Mouse (Mus musculus) CH12.LX (cell line): ENCODE data around the gene Arhgef19.

Source experiments
- UBTF ChIP-seq: IDR thresholded peaks from 2 replicates; pipeline ENCODE4 v1.6.1; 2012; ENCODE audit warnings: low read depth, mild to moderate bottlenecking, inconsistent platforms, low read length, improper control_type of control experiment, moderate library complexity
- USF1 ChIP-seq: IDR thresholded peaks from 2 replicates; pipeline ENCODE4 v1.6.1; 2014; ENCODE audit warnings: low read depth, mild to moderate bottlenecking, inconsistent platforms, low read length, improper control_type of control experiment

DNA sequence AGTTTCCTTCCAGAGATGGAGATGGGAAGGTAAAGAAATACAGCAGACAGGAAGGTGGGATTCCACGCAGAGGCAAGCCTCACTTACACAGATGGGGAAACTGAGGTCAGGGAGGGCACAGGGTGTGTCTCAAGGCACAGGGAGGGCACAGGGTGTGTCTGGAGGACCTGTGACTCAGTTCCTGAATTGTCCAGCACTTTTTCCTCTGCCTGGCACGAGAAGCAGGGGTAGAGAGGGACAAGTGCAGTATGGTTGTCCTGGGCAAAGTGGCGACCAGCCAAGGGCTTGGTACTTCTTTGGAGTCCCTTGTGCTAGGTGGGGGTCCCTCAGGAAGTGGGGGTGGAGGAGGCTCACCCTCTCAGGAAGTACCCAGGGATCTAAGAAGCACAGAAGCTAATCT, 42.8 kb downstream of the Arhgef19 start:
- no peak for TF ChIP-seq UBTF
- TF ChIP-seq USF1 = no peak
